Mouse (Mus musculus) bone marrow macrophage, adult 2 months (primary cell): ENCODE results near the gene Tctex1d2.

Experiments used
- CTCF ChIP-seq: IDR thresholded peaks from 2 replicates; pipeline ENCODE4 v1.5.1; 2012; ENCODE audit warnings: low read depth, mild to moderate bottlenecking, low read length, moderate library complexity
- POLR2A ChIP-seq: IDR thresholded peaks from 2 replicates; pipeline ENCODE4 v1.6.1; 2012; ENCODE audit warnings: mild to moderate bottlenecking, low read depth, low read length, borderline replicate concordance

DNA sequence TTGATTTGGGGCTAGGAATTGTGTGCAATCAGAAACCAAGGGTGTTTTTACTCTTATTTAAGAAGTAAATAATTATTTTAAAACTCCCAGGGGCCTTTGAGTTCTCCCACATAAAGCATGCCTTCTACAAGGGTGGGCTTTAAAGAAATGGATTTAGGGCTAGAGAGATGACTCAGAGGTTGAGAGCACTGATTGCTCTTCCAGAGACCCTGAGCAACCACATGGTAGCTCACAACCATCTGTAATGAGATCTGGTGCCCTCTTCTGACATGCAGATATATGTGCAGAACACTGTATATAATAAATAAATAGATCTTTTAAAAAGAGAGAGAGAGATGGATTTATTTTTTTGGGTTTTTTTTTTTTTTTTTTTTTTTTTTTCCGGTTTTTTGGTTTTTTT, 45.4 kb downstream of the Tctex1d2 start:
- TF ChIP-seq POLR2A = no peak
- no peak for TF ChIP-seq CTCF
